Mouse (Mus musculus) lung, embryonic 16.5 days (tissue): ENCODE measurements around the gene Zfp971. TPM values are rescaled to one million over a fixed set of nuclear protein-coding genes. Genes with fewer than 3 reads are reported as not detected.
"Not testable (repeated sequence)": the region's sequence is repeated elsewhere in the genome, so short reads cannot be mapped to it uniquely, and the experiment has no call there.

Experiments used
- ATAC-seq: fragments of 200-750 bp; cut with Nextera tagmentation; 2 replicates; pipeline ENCODE4 v1.8.0; 2017; ENCODE audit warnings: low read depth, mild to moderate bottlenecking, moderate library complexity
- H3K27ac ChIP-seq: fragments of 300-500 bp; sonication (generic); 2 replicates; pipeline ENCODE4 v1.5.1; 2014; ENCODE audit warnings: mild to moderate bottlenecking, control low read depth, low read length
- H3K27me3 ChIP-seq: fragments of 300-500 bp; sonication (generic); 2 replicates; pipeline ENCODE4 v1.6.1; 2014; ENCODE audit warnings: low read depth, low read length, mixed read lengths; ENCODE audit not compliant: control insufficient read depth, insufficient read depth
- H3K36me3 ChIP-seq: fragments of 300-500 bp; sonication (generic); 2 replicates; pipeline ENCODE4 v1.6.1; 2014; ENCODE audit warnings: low read length; ENCODE audit not compliant: control insufficient read depth, insufficient read depth
- H3K4me1 ChIP-seq: fragments of 300-500 bp; sonication (generic); replicated peaks from 2 replicates; pipeline ENCODE4 v1.6.1; 2014; ENCODE audit warnings: low read length, mixed read lengths; ENCODE audit not compliant: control insufficient read depth, insufficient read depth
- H3K4me2 ChIP-seq: fragments of 300-500 bp; sonication (generic); 2 replicates; pipeline ENCODE4 v1.6.1; 2014; ENCODE audit warnings: low read depth, low read length, control low read depth
- H3K4me3 ChIP-seq: fragments of 300-500 bp; sonication (generic); 2 replicates; pipeline ENCODE4 v1.5.1; 2014; ENCODE audit warnings: mild to moderate bottlenecking, low read length, control low read depth
- H3K9ac ChIP-seq: fragments of 300-500 bp; sonication (generic); 2 replicates; pipeline ENCODE4 v1.6.1; 2014; ENCODE audit warnings: low read length, control low read depth
- H3K9me3 ChIP-seq: fragments of 300-500 bp; sonication (generic); 2 replicates; pipeline ENCODE4 v1.6.1; 2016; ENCODE audit warnings: low read length; ENCODE audit not compliant: control insufficient read depth
- WGBS: fragments of 180-500 bp; shearing (Covaris S2); extraction: QIAGEN DNeasy Blood & Tissue Kit; methylation state at CpG from one replicate; pipeline ENCODE4 v1.1.7; 2014; 5-methylcytosine and 5-hydroxymethylcytosine counted together
- polyA plus RNA-seq: library from polyadenylated mRNA; unstranded; fragments of >200 nt; fragmentation: Nextera tagmentation; extraction: Ambion mirVana; gene quantifications from 2 replicates; pipeline ENCODE4 v1.2.1, GENCODE M21; 2015

The Zfp971 gene
- 12.8 and 13.9 TPM in 2 replicates for polyA plus RNA-seq

GRCm38 (mm10) chr2:178023011-178023611 is at the start of gene Zfp971:
TSS of gene Zfp971 (plus strand) at chr2:178023284.
- Histone ChIP-seq H3K4me3 (peak within 1 kb of the TSS; percentile 63), H3K4me2 (peak within 1 kb of the TSS; percentile 45), H3K9ac (peak within 1 kb of the TSS; percentile 68)
- not testable (repeated sequence) for H3K4me1 ChIP-seq, H3K27me3 ChIP-seq, H3K27ac ChIP-seq, H3K9me3 ChIP-seq, ATAC-seq, H3K36me3 ChIP-seq
- under 1% methylated on average over 13 of the region's 15 CpGs for WGBS

GRCm38 (mm10) chr2:177974814-177975213 is 48.3 kb upstream of the Zfp971 start:
- ATAC-seq, H3K27me3 ChIP-seq, H3K36me3 ChIP-seq, H3K4me2 ChIP-seq, H3K9ac ChIP-seq, H3K4me3 ChIP-seq, H3K27ac ChIP-seq, H3K9me3 ChIP-seq, H3K4me1 ChIP-seq: not testable (repeated sequence)
- WGBS: 72% methylated on average over 7 of the region's 7 CpGs

GRCm38 (mm10) chr2:178019486-178019885 is 3.6 kb upstream of the Zfp971 start:
- not testable (repeated sequence) for H3K4me3 ChIP-seq, H3K27me3 ChIP-seq, H3K9ac ChIP-seq, H3K4me1 ChIP-seq, ATAC-seq, H3K36me3 ChIP-seq, H3K9me3 ChIP-seq, H3K4me2 ChIP-seq, H3K27ac ChIP-seq
- WGBS: 83% methylated on average over 3 of the region's 3 CpGs

- ATAC-seq, H3K4me1 ChIP-seq, H3K36me3 ChIP-seq, H3K9ac ChIP-seq, H3K4me3 ChIP-seq, H3K9me3 ChIP-seq, H3K27ac ChIP-seq, H3K27me3 ChIP-seq, H3K4me2 ChIP-seq: not testable (repeated sequence)
- 67% methylated on average over 8 of the region's 8 CpGs for WGBS
Observed at GRCm38 (mm10) chr2:178020773-178021172, 2.3 kb upstream of the Zfp971 start.

GRCm38 (mm10) chr2:178023861-178024260 is 777 bp downstream of the Zfp971 start:
- WGBS: 6% methylated on average over 2 of the region's 2 CpGs
- not testable (repeated sequence) for ATAC-seq

GRCm38 (mm10) chr2:178027601-178028000 is 4.5 kb downstream of the Zfp971 start:
- H3K4me2 ChIP-seq, H3K9me3 ChIP-seq, H3K9ac ChIP-seq, ATAC-seq, H3K27me3 ChIP-seq, H3K4me3 ChIP-seq, H3K27ac ChIP-seq, H3K36me3 ChIP-seq, H3K4me1 ChIP-seq: not testable (repeated sequence)
- WGBS: 79% methylated on average over 2 of the region's 3 CpGs

More at GRCm38 (mm10) chr2:178023861-178024260, 777 bp downstream of the Zfp971 start:
- H3K4me1 ChIP-seq, H3K9me3 ChIP-seq, H3K27me3 ChIP-seq, H3K27ac ChIP-seq, H3K36me3 ChIP-seq: not testable (repeated sequence)
- Histone ChIP-seq H3K9ac (peak overlapping the region; percentile 68), H3K4me3 (peak overlapping the region; percentile 63), H3K4me2 (peak overlapping the region; percentile 45)

GRCm38 (mm10) chr2:178058195-178058594 is 35.1 kb downstream of the Zfp971 start:
- Histone ChIP-seq H3K9me3 (no peaks in the 10 kb centered on the region), H3K27me3 (no peaks in the 10 kb centered on the region), H3K27ac (no peak overlapping the region), H3K9ac (no peak overlapping the region), H3K4me1 (no peaks in the 10 kb centered on the region), H3K4me3 (no peak overlapping the region), H3K36me3 (peaks cover 4% of the 10 kb centered on the region), H3K4me2 (no peak overlapping the region)
- ATAC-seq: no peak
- 5% methylated on average over 1 of the region's 1 CpGs for WGBS

GRCm38 (mm10) chr2:178078166-178078717 is 55.2 kb downstream of the Zfp971 start, which contains the start of gene Zfp931:
TSS of gene Zfp931 (minus strand) at chr2:178078476.
- ATAC-seq, H3K9me3 ChIP-seq, H3K36me3 ChIP-seq, H3K27ac ChIP-seq, H3K4me1 ChIP-seq, H3K27me3 ChIP-seq: not testable (repeated sequence)
- H3K4me2 ChIP-seq: peak within 1 kb of the TSS; percentile 47
- H3K4me3 ChIP-seq: peak within 1 kb of the TSS; percentile 50
- H3K9ac ChIP-seq: peak within 1 kb of the TSS; percentile 59
- 8% methylated on average over 2 of the region's 14 CpGs for WGBS
